Mouse (Mus musculus) spleen, postnatal 36 days (tissue): Measurements from ENCODE around the gene Gucy2d.

Experiments
- DNase-seq, 2 experiments: peaks; one replicate each; pipeline ENCODE4 v3.0.0; 2022; ENCODE audit warnings: low spot score in 2 of 2, mixed read lengths in 1 of 2

Gucy2d gene

GRCm38 (mm10) chr7:98447585-98448308 is 7.5 kb downstream of the Gucy2d start:
- no peak for DNase-seq

GRCm38 (mm10) chr7:98448309-98448630 is 8.1 kb downstream of the Gucy2d start:
- no peak for DNase-seq

- DNase-seq, result no peak
These were observed 9.5 kb downstream of the Gucy2d start for GRCm38 (mm10) chr7:98449696-98450095.

GRCm38 (mm10) chr7:98454397-98455120 is 14.3 kb downstream of the Gucy2d start:
- DNase-seq, result no peak

- no peak for DNase-seq
These were observed 20.1 kb downstream of the Gucy2d start for GRCm38 (mm10) chr7:98460319-98460718.

- DNase-seq, result no peak
These were observed 28.9 kb downstream of the Gucy2d start for GRCm38 (mm10) chr7:98469089-98469488.

GRCm38 (mm10) chr7:98472529-98472928 is 32.3 kb downstream of the Gucy2d start:
- no peak for DNase-seq

GRCm38 (mm10) chr7:98474558-98474957 is 34.3 kb downstream of the Gucy2d start:
- DNase-seq, result no peak

- DNase-seq, result no peak
These were observed 36.9 kb downstream of the Gucy2d start for GRCm38 (mm10) chr7:98477153-98477552.

- no peak for DNase-seq
These were observed 40.3 kb downstream of the Gucy2d start for GRCm38 (mm10) chr7:98480481-98480880.

GRCm38 (mm10) chr7:98481066-98481734 is 41.0 kb downstream of the Gucy2d start:
- peak; percentile 64 to 68 for DNase-seq

- DNase-seq, result no peak
These were observed 41.6 kb downstream of the Gucy2d start for GRCm38 (mm10) chr7:98481861-98482260.

GRCm38 (mm10) chr7:98482551-98483267 is 42.5 kb downstream of the Gucy2d start:
- DNase-seq, result no peak

- DNase-seq, result no peak
These were observed 43.0 kb downstream of the Gucy2d start for GRCm38 (mm10) chr7:98483268-98483607.

GRCm38 (mm10) chr7:98484878-98485277 is 44.7 kb downstream of the Gucy2d start:
- DNase-seq, result no peak

- no peak for DNase-seq
These were observed 45.3 kb downstream of the Gucy2d start for GRCm38 (mm10) chr7:98485508-98485907.

GRCm38 (mm10) chr7:98486471-98486917 is 46.3 kb downstream of the Gucy2d start:
- DNase-seq, result peak; percentile 66 to 81

GRCm38 (mm10) chr7:98487202-98487980 is 47.2 kb downstream of the Gucy2d start:
- DNase-seq, result peak; percentile 22 to 49

- peak; percentile 94 to 95 for DNase-seq
These were observed 48.3 kb downstream of the Gucy2d start for GRCm38 (mm10) chr7:98488398-98489130.

- DNase-seq, result no peak
These were observed 48.9 kb downstream of the Gucy2d start, which contains the start of gene Lrrc32 for GRCm38 (mm10) chr7:98489131-98489530. TSS of gene Lrrc32 (plus strand) at chr7:98489283.
